Mouse (Mus musculus): ENCODE measurements around the gene Lrrc4b. TPM values are rescaled to one million over a fixed set of nuclear protein-coding genes. Genes with fewer than 3 reads are reported as not detected.

Gene Lrrc4b
- polyA plus RNA-seq, 1 experiment from 2014 or later = 0.25 TPM

DNA sequence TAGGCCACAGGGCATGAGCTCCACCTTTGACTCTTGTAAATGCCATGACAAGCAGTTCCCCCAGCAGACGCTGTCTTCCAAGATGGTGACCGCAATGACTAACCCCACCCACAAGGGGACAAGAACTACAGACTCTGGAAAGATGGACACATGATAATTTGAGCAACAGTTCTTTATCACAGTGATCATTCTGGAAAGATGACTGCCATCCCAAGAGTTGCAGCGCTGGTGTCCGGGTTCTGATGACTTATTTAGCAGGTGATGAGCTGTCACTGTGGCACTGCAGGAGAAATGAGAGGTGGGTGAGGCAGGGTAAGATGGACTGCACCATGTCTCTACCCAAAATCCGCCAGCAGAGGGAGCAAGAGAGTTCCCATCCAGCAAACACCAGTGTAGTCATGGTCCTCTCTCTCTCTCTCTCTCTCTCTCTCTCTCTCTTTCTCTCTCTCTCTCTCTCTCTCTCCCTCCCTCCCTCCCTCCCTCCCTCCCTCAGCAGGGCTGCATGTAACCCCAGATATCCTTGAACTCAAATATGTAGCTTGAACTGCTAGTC, 72.8 kb downstream of the Lrrc4b start:
- no peaks in the 10 kb centered on the region for H3K4me1 ChIP-seq (ENCODE audit: insufficient read depth, low read length)
- H3K9me3 ChIP-seq (ENCODE audit: low read length) = no peaks in the 10 kb centered on the region
- H3K36me3 ChIP-seq (ENCODE audit: insufficient read depth, low read length) = no peaks in the 10 kb centered on the region
- WGBS = 38% methylated on average over 5 of the region's 5 CpGs
- no peak overlapping the region for H3K27ac ChIP-seq (ENCODE audit: low read length)
- ATAC-seq (ENCODE audit: low FRiP score, low TSS enrichment) = no peak
- no peaks in the 10 kb centered on the region for H3K27me3 ChIP-seq (ENCODE audit: insufficient read depth, low read length)
- H3K4me3 ChIP-seq (ENCODE audit: low read length) = no peak overlapping the region
- no peak overlapping the region for H3K9ac ChIP-seq (replicated peaks; ENCODE audit: low read length)
- no peak overlapping the region for H3K4me2 ChIP-seq (replicated peaks; ENCODE audit: low read depth, low read length)

DNA sequence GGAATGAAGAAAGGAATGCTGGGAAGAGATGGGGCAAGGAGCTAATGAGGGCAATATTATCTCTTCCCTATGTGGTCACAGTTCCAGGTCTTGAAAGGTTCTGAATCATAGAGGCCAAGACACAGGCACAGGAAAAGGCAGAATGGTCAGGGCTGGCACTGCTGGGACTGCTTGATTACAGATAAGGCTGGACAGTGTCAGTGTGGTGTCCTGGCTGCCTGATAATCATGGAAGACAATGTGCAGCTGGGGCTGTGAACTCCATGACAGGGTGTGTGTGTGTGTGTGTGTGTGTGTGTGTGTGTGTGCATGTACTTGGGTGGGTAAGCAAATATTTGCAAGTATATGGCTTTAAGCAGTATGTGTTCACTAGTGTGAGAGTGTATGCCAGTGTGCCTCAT, 78.7 kb downstream of the Lrrc4b start:
- H3K4me1 ChIP-seq (ENCODE audit: insufficient read depth, low read length) = no peaks in the 10 kb centered on the region
- peaks cover 6% of the 10 kb centered on the region; the same call in 1 of the 2 replicates for H3K27me3 ChIP-seq (ENCODE audit: insufficient read depth, low read length)
- H3K9me3 ChIP-seq (ENCODE audit: low read length) = no peaks in the 10 kb centered on the region
- H3K4me3 ChIP-seq (ENCODE audit: low read length) = no peak overlapping the region
- no peak overlapping the region for H3K4me2 ChIP-seq (replicated peaks; ENCODE audit: low read depth, low read length)
- no peak overlapping the region for H3K27ac ChIP-seq (ENCODE audit: low read length)
- H3K36me3 ChIP-seq (ENCODE audit: insufficient read depth, low read length) = no peaks in the 10 kb centered on the region
- ATAC-seq (ENCODE audit: low FRiP score, low TSS enrichment) = no peak
- no peak overlapping the region for H3K9ac ChIP-seq (replicated peaks; ENCODE audit: low read length)

Small RNA genes lying within 50 kb of the gene (microRNA-seq; reads per million reads assigned to microRNA genes)
- gene Mir7052 = 0.79 reads per million

Other genes with a start within 250 kb of the Lrrc4b start
- not detected in 2 replicates for gene Klk1b24, start 240.8 kb upstream of the Lrrc4b start, polyA plus RNA-seq (2015; fragmentation: Nextera tagmentation; extraction: Ambion mirVana)
- 0.19 TPM in 1 of 2 replicates, not detected in the other for gene Klk1b3, start 230.8 kb upstream of the Lrrc4b start, polyA plus RNA-seq (2015; fragmentation: Nextera tagmentation; extraction: Ambion mirVana)
- gene Klk1b4, start 221.6 kb upstream of the Lrrc4b start, polyA plus RNA-seq (2015; fragmentation: Nextera tagmentation; extraction: Ambion mirVana) = not detected in 2 replicates
- gene Klk1b5, start 213.1 kb upstream of the Lrrc4b start, polyA plus RNA-seq (2015; fragmentation: Nextera tagmentation; extraction: Ambion mirVana) = 0.15 TPM in 1 of 2 replicates, not detected in the other
- 7.2 and 10.9 TPM in 2 replicates for gene Klk1, start 203.7 kb upstream of the Lrrc4b start, polyA plus RNA-seq (2015; fragmentation: Nextera tagmentation; extraction: Ambion mirVana)
- gene Gm36864, start 192.8 kb upstream of the Lrrc4b start, polyA plus RNA-seq (2015; fragmentation: Nextera tagmentation; extraction: Ambion mirVana) = 0.26 TPM in 1 of 2 replicates, not detected in the other
- 1.9 and 2.0 TPM in 2 replicates for gene 1700028J19Rik, start 182.3 kb upstream of the Lrrc4b start, polyA plus RNA-seq (2015; fragmentation: Nextera tagmentation; extraction: Ambion mirVana)
- 178 and 180 TPM in 2 replicates for gene 2410002F23Rik, start 182.3 kb upstream of the Lrrc4b start, polyA plus RNA-seq (2015; fragmentation: Nextera tagmentation; extraction: Ambion mirVana)
- gene Acp4, start 171.6 kb upstream of the Lrrc4b start, polyA plus RNA-seq (2015; fragmentation: Nextera tagmentation; extraction: Ambion mirVana) = not detected in 2 replicates
- not detected in 2 replicates for gene Gm15517, start 167.6 kb upstream of the Lrrc4b start, polyA plus RNA-seq (2015; fragmentation: Nextera tagmentation; extraction: Ambion mirVana)
- 3.6 and 5.8 TPM in 2 replicates for gene Clec11a, start 122.1 kb upstream of the Lrrc4b start, polyA plus RNA-seq (2015; fragmentation: Nextera tagmentation; extraction: Ambion mirVana)
- 1.5 and 1.7 TPM in 2 replicates for gene Shank1, start 118.8 kb upstream of the Lrrc4b start, polyA plus RNA-seq (2015; fragmentation: Nextera tagmentation; extraction: Ambion mirVana)
- gene Syt3, start 44.9 kb upstream of the Lrrc4b start, polyA plus RNA-seq (2015; fragmentation: Nextera tagmentation; extraction: Ambion mirVana) = 2.7 and 3.4 TPM in 2 replicates
- gene 1700008O03Rik, start 43.2 kb upstream of the Lrrc4b start, polyA plus RNA-seq (2015; fragmentation: Nextera tagmentation; extraction: Ambion mirVana) = 0.64 and 1.1 TPM in 2 replicates
- 6.9 and 7.7 TPM in 2 replicates for gene Aspdh, start 36.4 kb downstream of the Lrrc4b start, polyA plus RNA-seq (2015; fragmentation: Nextera tagmentation; extraction: Ambion mirVana)
- gene Josd2, start 39.0 kb downstream of the Lrrc4b start, polyA plus RNA-seq (2015; fragmentation: Nextera tagmentation; extraction: Ambion mirVana) = 88.1 and 89.5 TPM in 2 replicates
- gene Emc10, start 67.5 kb downstream of the Lrrc4b start, polyA plus RNA-seq (2015; fragmentation: Nextera tagmentation; extraction: Ambion mirVana) = 117 and 127 TPM in 2 replicates
- 15.4 and 17.8 TPM in 2 replicates for gene Fam71e1, start 67.6 kb downstream of the Lrrc4b start, polyA plus RNA-seq (2015; fragmentation: Nextera tagmentation; extraction: Ambion mirVana)
- 0.12 and 0.14 TPM in 2 replicates for gene Mybpc2, start 95.6 kb downstream of the Lrrc4b start, polyA plus RNA-seq (2015; fragmentation: Nextera tagmentation; extraction: Ambion mirVana)
- gene Spib, start 103.1 kb downstream of the Lrrc4b start, polyA plus RNA-seq (2015; fragmentation: Nextera tagmentation; extraction: Ambion mirVana) = 0.10 and 0.11 TPM in 2 replicates
- gene Pold1, start 119.8 kb downstream of the Lrrc4b start, polyA plus RNA-seq (2015; fragmentation: Nextera tagmentation; extraction: Ambion mirVana) = 105 and 107 TPM in 2 replicates
- gene Nr1h2, start 124.9 kb downstream of the Lrrc4b start, polyA plus RNA-seq (2015; fragmentation: Nextera tagmentation; extraction: Ambion mirVana) = 93.1 and 94.3 TPM in 2 replicates
- gene Napsa, start 143.4 kb downstream of the Lrrc4b start, polyA plus RNA-seq (2015; fragmentation: Nextera tagmentation; extraction: Ambion mirVana) = 70.0 and 83.8 TPM in 2 replicates
- 0.11 and 0.14 TPM in 2 replicates for gene Kcnc3, start 161.6 kb downstream of the Lrrc4b start, polyA plus RNA-seq (2015; fragmentation: Nextera tagmentation; extraction: Ambion mirVana)
- 1.7 and 2.0 TPM in 2 replicates for gene Myh14, start 241.8 kb downstream of the Lrrc4b start, polyA plus RNA-seq (2015; fragmentation: Nextera tagmentation; extraction: Ambion mirVana)